Mouse (Mus musculus): Measurements from ENCODE around the gene Npw.
A peak's percentile ranks its signal among the peaks of the same experiment; 100 is the strongest.

The Npw gene

DNA sequence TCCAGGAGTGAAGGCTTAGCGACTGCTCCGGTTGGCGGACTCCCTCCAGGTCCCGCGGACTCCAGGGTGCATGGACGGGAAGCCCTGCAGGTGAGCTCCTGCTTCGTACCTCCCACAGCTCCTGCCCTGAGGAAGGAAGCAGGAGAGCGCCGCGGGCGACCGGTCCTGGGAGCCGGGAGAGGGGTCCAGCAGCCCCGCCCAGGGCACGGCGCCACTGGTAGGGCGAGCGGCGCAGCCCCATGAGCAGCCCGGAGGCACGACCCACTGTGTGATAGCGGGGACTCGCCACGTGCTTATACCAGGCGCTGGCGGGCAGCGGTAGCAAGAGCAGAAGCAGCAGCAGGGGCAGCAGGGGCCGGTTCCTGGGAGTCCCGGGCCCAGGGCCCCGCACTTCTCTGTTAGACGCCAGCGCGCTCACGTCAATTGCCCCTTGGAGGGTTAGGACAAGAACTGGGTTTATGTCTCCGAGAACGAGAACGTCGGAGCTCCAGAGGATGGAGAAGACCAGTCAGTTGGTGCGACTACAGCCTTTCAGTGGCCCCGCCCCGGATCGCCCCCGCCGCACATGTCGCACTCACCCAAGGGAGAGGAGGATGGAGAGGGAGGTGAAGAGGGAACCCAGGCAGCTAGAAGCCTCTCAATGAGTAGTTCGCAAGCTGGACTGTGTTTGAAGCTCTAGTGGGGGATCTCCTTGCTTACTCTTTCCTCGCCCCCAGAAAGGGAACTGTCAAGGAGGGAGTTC, at the start of gene Npw:
Gene Npw (minus strand): TSS at position 441 of the 742 bp plus-strand sequence.
- DNase-seq: no peak

DNA sequence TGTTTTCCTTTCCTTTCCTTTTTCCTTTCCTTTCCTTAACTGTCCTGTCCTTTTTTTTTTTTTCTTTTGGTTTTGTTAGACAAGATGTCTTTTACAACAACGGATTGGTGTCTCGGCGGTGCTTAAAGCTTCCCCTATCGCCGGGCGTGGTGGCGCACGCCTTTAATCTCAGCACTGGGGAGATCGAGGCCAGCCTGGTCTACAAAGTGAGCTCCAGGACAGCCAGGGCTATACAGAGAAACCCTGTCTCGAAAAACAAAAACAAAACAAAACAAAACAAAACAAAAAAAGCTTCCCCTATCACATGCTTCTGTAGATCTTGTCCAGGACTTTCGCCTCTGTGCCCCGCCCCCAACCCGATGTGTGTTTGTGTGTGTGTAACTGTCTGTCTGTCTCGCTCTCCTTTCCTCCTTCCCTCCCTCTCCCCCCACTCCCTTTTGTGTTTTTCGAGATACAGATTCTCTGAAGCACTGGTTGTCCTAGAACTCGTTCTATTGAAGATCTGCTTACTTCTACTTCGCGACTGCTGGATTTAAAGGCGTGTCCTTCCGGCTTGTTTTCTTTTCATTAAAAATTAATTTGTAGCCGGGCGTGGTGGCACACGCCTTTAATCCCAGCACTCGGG, 49.7 kb upstream of the Npw start:
- no peak for DNase-seq

DNA sequence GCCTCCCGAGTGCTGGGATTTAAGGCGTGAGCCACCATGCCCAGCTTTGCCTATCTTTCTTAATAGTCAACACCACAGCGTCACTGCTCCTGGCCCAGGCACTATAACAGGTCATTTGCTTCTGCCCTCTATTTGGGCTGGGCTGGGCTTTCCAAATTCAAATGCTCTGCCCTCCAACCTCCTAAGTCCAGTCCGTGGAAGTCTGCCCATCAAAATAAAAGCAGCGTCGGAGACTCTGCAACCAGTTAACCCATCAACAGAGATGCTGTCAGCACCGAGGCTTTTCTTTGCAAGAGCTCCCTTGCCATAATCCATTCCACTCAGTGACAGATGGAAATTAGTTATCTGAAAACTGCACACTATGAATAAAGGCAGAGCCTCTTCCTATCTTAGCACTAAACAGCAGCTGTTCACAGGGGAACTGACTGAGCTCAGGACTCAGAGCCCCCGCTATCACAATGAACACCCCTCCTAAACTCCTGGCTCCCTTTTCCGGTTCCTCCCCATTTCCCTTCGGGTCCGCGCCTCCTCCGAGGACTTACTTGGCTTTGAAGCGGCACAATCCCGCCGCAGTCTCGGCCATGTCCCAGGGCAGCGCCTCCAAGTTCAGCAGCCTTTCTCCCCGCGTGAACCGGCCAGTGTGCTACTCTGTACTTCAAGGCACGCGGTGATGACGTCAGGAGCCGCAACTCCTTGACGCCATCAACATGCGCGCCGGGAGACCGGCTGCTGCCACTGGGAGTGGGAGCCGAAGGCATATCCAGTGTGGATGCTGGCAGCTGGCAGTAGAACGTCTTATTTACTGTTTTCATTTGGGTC, 48.9 kb upstream of the Npw start, which contains the start of gene Tbl3:
Gene Tbl3 (minus strand): TSS at position 679 of the 819 bp plus-strand sequence.
- peak; percentile 94 for DNase-seq

DNA sequence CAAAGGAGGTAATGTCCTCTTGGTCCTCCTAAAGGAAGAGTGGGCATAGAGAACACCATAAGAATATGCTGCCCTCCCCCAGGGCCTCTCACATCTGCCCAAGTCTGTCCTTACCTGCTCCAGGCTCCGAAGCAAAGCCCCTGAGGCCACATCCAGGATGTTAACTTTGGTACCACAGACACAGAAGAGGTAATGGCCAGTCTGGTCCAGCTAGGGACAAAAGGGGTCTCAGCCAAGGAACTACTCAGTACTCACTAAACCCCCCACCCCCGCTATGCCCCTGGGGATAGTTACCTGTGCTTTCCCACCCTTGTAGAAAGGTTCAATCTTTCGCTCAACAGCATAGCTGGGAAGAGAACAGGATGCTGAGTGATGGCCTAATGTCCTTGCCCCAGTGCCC, 47.6 kb upstream of the Npw start:
- DNase-seq: no peak

DNA sequence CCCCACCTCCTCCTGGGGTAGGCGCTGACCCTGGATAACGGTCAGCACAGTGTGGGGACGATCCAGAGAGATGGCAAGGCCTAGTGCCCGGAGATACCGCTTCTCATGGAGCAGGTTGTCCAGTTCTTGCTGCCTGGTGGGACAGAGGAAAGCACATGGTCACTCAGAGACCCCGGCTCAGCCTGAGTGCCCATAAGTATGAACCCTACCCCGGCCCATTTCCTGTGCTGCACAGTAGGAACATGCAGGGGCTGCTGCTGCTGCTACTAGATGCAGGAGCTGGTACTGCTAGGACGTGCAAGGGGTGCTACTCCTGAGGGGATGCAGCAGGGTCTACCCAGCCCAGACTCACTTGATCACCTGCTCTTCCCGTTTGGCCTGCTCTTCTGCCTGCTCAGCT, 43.0 kb upstream of the Npw start:
- DNase-seq: no peak

DNA sequence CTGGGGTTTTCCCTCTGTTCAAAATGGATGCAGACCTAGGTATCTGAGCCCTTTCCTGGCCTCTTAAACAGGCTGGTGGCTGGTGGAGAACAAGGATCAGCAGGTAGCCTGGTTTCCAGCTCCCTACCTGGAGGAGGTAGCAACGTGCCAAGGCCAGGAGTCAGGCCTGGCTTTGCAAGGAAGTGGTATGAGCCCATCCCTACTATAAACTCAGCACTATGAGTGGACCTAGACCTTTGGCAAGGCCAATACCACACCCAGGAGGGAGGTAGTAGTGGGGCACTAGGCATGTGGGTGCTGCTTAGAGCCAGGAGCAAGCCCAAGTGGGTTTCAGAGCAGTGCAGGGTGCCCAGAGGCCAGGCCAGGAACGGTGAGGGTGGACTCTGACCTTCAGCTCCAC, 41.2 kb upstream of the Npw start:
- no peak for DNase-seq

DNA sequence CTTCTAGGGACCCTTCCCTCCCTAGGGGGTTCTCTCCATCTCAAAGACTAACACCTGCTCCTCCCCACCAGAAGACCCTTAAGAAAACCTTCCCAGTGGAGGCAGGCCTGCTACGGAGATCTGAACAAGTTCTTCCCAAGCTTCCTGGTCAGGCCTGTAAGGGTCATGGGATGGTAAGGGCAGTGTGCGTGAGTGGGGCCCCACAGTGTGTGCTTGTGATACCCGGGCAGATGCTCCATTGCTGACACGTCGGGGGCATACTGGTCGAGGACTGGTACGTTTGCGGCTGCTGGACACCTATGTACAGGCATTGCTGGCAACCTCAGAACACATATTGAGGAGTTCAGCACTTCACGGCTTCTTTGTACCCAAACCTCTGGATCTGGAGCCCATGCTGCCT, 40.5 kb upstream of the Npw start:
- DNase-seq: no peak

DNA sequence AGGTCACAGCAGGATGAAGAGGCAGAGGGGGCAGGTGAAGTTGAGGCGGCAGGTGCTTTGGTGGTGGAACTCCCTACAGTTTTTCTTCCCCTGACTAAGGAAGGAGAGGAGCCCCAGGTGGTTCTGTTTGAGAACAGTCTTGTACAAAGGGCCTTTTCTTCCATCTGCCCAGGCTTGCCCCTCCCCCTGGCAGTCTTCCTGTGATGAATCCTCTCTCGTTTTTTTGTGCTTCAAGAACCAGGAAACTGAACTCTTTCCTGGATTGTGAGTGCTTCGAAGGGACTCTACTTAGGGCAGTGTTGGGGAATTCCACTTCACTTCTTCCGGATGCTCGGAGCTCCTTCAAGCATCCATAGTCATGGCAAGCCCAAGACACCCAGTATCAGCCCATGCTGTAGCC, 39.7 kb upstream of the Npw start:
- no peak for DNase-seq

DNA sequence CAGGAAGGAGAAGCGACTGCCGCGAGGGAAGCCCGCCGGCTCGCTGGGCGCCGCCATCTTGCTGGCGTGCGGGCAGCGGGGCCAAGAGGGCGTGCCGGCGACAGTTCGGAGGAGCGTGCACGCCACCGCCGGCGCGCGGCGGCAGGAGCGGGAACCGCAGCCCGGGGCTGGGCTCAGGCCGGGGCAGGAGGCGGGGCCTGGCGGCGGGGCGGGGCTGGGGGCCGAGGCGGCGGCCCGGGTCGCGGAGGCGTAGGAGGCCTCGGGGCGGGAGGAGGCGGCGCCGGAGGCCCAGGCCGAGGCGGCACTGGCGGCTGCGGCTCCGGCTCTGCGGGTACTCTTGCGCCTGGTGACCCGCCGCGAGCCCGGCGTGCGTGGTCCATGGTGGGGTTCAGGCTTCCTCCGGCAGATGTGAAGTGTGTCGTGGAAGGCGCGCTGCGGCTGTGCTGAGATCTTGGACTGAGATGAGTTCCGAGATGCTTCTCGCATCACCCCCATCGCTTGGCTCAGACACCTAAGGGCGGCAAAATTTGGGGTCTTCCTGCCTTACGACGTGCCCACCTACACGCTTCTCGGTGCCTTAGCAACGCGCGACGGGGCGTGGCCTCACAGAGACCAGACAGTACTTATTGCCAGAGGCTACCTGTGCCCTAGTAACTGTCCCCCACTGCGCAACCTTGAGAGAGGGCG, 37.9 kb upstream of the Npw start, which contains the start of the genes Gfer and Noxo1:
Gene Gfer (minus strand): TSS at position 146 of the 687 bp plus-strand sequence.
Gene Noxo1 (plus strand): TSS at position 224 of the 687 bp plus-strand sequence.
- peak; percentile 89 for DNase-seq

DNA sequence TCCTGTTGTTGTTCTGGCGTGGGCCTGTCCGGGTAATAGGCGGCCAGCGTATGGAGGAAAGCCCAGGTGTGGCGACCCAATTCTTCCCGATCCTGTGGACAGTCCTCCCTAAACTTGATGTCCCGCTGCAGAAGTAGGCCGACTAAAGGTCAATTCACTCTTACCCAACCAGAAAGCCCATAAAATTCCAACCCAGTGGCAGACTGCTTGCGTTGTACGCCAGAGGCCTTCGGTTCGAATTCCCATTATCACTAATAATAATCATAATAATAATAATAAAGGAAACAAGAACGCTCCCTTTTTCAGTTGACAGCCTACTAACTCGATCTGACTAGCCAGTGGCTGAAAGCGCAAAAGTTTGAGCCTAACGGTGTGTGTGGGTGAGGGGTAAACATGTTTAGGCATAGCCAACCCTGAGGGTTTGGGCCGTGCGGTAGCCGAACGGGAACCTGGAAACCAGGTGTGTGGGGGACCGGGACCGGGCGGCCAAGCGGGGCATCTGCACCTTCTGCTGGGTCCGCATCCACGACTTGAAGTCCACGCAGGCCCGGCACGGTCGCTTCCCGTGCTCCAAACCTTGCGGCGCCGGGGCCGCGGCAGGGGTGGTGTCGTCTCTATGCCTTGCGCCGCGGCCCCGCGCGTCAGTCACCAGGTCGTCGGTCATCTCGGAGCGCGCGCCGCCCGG, 37.2 kb upstream of the Npw start:
- no peak for DNase-seq

DNA sequence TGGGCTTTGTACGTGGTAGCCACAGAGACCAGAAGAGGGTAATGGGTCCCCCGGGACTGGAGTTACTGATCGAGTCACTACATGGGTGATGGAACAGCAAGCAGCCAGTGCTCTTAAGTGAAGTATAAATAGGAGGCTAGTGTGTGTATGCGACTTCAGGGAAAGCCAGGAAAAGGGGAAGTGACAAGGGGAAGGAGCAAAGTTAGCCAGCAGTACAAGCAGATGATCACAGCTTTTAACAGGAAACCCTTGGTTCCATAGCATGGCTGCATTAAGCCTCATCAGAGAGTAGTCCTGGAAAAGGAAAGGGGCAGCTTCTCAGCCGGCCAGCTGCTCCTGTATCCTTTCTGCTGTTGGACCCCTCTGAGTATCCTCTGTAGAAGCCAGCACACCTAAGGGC, 34.1 kb upstream of the Npw start:
- no peak for DNase-seq

DNA sequence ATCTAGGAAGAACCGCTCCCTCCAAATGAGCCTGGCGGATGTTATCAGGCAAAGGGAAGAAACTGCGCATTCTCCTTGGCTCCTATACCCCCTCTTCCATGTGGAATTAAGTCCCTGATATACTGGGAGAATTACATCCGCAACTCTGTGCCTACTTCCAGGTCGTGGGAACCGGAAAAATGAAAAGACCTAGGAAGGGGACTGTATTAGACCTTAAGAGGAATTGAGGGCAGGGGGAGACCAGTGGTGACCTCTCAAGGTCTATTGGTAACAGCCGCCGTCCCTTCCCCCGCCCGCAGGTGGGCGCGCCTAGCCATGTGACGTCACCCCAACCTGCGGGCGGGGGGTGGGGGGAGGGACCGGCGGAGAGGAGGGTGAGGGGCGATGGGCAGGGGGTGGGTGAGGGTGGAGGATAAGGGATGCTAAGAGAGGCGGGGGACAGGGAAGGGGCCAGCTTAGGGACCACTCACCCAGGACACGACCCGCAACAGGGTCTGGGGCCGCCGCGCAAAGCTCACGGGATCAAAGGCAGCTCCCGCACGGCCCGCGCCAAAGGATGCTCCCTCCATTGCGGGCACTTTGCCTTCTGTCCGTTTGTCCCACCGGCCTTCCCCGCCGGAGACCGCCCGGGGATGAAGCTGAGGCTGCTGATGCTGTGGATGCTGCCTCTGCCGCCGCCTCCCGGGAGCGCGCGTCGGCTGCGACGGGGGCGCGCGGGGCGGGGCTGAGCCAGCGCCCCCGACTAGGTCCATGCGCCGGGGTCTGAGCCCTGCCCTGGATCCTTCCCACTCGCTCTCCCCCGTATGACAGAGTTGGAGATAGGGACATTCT, 31.2 kb upstream of the Npw start, which contains the start of gene Syngr3:
Gene Syngr3 (minus strand): TSS at position 705 of the 831 bp plus-strand sequence.
- peak; percentile 52 for DNase-seq

DNA sequence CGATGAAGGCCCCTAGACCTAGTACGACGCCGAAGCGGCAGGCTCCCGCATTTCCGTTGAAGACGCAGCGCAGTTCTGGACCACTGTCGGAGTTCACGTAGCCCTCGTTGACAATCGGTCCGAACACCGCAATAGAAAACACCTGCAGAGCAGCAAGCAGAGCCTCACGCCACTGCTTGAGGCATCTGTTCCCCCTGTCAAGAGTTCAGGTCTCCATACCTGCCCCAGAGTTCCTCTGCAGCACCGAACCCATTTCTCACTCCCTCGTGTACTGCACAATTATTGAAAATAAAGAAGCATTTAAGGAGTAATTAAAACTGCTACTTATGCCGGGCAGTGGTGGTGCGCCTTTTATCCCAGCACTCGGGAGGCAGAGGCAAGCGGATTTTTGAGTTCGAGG, 29.3 kb upstream of the Npw start:
- no peak for DNase-seq

DNA sequence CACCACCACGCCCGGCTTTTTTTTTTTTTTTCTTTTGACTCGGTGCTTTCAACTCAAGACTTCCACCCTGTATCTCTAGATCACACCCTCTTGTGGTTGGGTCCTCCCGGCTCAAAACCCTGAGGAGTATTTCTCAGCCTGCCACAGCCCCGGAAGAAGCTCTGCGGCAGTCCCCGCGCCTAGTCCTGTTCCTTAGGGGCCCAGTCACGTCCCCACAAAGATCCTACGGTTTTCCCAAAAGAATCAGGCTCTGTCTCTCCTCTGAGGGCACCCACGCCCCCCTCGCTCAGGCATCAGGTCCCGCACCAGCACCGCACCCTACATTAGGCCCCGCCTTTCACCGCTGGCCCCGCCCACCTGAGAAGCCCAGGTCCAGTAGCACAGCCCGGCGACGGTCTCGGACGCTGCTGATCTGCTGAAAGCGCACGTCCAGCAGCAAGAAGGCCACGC, 28.9 kb upstream of the Npw start:
- peak; percentile 37 for DNase-seq

DNA sequence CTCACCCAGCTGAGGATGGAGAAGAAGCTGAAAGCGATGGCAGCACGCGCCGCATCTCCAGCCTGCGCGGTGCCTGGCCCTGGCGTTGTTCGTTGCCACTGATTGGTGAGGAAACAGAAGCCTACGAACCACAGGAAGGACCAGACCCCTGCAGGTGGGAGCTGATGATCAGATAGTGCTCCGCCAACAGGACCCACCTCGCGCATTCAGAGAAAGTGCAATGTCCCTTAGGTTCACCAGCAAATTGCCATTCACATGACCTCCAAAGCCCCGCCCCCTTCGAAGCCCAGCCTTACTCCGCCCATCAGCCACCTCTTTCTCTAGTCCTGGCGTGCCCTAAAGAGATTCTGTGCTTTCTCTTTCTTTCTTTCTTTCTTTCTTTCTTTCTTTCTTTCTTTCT, 28.3 kb upstream of the Npw start:
- DNase-seq: no peak

DNA sequence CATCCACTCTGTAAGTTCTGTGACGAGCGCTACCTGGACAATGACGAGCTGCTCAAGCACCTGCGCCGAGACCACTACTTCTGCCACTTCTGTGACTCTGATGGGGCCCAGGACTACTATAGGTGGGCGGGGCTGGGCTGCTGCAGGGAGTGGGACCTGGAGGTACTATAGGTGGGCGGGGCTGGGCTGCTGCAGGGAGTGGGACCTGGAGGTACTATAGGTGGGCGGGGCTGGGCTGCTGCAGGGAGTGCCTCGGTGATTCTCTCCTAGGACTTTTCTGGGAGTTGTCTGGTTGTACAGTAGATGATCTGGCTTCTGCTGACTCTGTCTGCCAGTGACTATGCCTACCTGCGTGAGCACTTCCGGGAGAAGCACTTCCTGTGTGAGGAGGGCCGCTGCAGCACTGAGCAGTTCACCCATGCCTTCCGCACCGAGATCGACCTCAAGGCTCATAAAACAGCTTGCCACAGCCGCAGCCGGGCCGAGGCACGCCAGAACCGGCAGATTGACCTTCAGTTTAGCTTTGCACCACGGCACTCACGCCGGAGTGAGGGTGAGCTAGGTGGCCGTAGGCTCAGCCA, 19.3 kb upstream of the Npw start:
- no peak for DNase-seq

DNA sequence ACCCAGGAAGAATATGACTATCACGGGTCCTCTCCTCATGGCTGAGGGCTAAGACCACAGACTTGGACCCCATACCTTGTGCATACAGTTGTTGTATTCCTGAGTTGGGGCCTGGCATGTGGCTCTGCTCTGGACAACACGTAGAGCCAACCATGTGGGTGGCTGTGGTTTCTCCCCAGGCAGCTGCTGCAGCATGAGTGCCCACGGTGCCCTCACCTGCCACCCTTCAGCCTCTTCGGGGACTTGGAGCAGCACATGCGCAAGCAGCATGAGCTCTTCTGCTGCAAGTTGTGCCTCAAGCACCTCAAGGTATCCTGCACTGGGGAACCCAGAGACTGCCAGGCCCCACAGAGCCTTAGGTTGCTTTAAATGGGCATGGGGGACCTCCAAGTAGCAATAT, 18.6 kb upstream of the Npw start:
- no peak for DNase-seq

DNA sequence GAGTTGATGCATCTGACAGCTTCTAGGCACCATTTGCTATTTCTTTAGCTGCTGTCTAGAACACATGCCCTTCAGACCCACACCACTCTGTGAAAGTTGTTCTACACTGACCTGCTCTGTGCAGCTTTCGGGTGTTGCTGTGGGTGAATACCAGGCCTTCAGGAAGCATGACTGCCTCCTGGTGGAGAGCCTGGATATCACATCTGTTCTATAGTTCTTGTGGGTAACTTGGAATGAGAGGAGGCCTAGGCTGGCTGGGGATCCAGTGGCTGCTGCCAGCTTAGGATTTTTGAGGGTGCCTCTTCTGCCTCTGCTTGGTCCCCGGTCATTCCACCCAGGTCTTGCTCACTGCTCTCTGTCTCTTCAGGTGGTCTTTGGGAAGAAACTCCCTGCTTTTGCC, 17.9 kb upstream of the Npw start:
- DNase-seq: peak; percentile 60

DNA sequence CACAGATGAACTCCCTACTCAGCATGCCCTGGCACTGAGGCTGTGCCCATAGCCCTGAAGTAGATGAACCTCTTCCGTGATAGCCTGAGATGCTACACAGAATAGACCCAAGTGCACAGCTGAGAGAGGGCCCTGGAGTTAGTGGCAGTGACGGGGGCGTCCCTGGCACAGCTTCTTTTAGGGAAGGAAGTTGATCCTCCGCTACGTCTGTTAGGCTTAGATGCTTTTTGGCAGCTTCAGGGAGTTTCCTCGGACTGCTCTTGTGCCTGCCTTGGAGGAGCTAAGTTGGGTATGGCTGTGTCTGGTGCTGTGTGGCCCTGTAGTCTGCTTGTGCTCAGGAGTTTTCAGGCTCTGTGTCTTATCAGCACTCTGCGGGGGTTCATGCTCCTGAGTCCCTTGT, 16.0 kb upstream of the Npw start:
- peak; percentile 81 for DNase-seq

DNA sequence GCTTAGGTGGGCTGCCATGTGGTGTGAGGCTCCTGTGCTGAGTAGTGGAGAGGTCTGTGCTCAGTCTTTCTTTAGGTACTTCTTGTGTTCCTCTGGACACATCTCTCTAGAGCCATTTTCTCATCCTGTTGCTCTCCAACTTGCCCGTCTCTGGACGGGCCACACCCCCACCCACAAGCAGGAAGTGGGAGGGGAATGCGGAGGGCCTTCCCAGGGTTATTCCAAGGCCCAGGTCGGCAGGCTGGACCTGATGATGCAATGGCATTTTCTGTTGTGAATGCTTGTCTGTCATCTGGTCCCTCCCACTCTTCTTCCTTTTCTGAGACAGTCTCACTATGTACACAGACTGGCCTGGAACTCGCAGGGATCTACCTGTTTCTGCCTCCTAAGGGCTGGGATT, 13.9 kb upstream of the Npw start:
- DNase-seq: no peak

DNA sequence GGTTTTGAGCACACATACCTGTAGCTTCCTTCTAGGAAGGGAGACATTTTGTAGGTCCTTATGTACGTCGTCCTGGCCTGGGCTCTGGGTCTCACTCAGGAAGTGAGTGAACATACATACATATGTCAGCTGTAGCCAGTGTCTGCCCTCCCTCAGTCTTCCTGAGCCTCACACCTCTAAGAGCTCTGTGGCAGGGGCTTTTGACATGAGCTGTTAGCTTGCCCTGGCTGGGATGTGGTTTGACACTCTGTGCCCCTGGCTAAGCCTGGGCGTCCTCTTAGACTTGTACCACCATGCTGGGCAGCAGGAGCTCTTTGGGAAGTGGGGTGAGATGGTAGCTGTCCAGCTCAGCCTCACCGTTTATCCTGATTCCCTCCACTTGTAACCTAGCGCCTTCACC, 13.1 kb upstream of the Npw start:
- no peak for DNase-seq

Measured in right cerebral cortex, adult 18-20 months (tissue).